Mouse (Mus musculus): ENCODE measurements around the gene Schip1.

Schip1 gene

DNA sequence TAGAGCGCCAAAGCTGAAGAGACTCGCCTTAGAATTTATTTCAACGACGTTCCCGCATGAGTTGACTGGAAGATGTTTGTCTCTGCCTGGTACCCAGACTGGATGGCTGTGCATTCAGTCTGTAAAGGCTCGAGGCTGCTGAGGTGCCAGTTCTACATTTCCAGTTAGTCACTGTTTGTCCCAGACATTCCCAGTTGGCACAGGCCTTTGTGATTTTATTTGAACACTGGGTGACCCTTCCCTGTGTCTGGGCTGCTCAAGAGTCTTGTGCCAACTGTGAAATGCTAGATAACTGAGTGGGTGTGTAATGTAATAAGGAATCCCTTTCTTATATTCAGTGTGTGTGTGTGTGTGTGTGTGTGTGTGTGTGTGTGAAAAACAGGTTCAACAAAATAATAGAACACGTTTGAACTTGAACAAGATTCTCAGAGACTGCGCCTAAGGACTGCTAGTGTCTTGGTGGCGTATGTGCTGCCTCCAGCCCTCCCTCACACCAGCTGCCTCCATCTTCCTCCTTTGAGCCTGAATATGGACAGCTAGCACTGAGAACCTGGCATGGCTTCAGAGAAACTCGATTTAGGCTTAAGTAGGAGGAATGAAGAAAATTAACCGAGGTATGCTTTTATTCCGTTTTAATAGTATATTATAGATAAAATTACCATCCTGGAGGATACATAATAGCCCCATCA is 451.9 kb downstream of the Schip1 start:
- DNase-seq = no peak

GRCm38 (mm10) chr3:68517236-68517635 is 452.6 kb downstream of the Schip1 start:
- no peak for DNase-seq

- DNase-seq = no peak
These were observed 453.4 kb downstream of the Schip1 start for GRCm38 (mm10) chr3:68518041-68518440.

- no peak for DNase-seq
These were observed 454.0 kb downstream of the Schip1 start for GRCm38 (mm10) chr3:68518586-68518985.

- DNase-seq = no peak
These were observed 460.8 kb downstream of the Schip1 start for GRCm38 (mm10) chr3:68525361-68525878.

DNA sequence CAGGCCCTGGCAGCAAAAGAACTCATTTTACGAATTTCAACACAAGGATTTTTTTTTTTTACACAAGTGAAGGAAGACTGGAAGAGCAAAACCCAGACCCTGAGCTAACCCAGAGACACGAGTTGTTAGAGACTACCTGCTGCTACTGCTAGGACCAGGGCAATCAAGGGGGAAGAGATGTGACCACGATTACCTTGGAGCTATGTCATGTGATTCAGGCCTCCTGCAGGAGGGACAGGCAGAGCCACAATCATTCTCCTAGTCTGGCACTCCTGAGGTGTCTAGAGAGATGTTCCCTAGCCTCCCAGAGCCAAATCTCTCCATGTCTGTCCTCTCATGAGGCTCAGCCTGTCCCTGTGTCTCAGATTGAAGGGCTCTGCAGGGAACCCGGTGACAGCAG is 461.8 kb downstream of the Schip1 start:
- no peak for DNase-seq

DNA sequence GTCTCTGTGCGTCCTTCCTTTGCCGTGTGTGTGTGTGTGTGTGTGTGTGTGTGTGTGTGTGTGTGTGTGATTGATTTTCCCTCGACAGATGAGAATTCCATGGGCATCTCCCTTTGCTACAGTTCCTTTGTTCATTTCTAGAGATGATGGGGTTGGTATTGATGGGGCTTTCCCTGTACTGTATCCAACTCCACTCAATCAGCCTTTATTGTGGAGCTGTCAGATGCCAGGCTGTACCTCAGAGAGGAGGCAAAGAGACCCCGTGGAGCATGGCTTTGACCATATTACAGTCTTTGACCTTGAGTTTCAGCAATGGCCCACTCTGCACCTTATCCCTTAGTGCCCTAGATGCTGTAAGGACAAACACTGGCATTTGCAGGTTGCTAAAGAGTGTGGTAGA is 462.6 kb downstream of the Schip1 start:
- no peak for DNase-seq

DNA sequence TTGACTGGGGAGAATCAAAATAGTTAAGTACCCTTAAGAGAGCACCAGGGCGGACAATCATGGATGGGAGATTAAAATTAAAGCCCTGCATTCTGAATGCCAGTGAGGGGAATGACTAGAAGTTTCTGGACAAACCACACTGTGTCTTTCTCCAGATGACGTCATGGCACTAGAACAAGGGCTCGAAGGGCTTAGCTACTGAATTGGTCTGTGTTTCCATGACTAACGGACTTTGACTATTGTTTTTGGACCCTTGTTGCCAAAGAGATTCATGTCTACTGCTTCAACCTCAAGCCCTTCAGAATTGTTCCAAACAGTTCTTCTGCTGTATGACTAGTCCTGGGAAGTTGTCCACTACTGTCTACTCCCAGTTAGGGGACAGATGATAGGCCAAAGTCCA is 467.3 kb downstream of the Schip1 start:
- no peak for DNase-seq

DNA sequence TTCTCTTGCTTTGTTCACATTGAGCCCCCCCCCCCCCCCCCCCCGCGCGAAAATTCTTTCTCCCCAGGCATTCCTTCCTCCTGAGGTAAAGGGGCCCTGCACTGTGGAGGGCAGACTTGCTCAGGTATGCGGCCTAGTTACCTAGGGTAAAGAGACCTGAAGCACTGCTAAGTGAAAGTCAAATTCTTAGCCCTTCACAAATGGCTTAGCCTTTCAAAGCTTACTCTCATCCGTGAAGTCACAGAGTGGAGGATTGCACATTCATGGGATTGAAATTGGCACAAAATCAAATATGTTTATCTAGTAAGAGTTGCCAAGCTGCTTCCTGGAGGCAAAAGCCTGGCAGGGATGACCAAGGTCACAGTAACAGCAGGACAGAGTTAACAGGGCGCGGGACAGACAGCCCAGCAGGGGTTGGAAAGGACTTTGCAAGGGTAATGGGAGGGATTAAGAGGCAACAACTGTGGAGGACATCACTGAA is 470.0 kb downstream of the Schip1 start:
- no peak for DNase-seq

DNA sequence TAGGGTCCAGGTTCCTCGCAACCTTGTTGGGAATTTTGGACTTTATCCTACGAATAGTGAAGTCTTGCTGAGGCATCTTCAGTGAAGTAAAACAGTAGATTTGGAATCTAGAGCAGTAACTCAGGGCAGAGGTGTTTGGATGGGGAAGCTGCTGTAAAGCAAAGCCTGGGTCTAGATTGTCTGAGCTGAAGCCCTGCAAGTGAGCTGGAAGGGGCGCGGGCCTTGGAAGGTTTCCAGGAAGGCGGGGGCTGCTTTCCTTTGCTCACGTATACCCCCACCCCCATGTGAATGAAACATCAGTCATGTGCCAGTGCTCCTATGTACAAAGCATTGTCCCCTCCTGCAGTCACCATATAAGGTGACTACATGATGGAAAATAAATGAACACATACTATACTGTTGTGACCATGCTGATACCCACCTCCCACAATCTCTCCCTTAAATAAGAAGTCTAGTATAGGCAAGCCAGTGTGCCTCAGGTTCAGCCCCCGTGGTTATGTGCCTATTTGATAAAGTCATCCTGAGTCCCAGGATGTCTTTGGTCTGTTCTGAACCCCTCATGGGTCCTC is 470.6 kb downstream of the Schip1 start:
- DNase-seq = no peak

DNA sequence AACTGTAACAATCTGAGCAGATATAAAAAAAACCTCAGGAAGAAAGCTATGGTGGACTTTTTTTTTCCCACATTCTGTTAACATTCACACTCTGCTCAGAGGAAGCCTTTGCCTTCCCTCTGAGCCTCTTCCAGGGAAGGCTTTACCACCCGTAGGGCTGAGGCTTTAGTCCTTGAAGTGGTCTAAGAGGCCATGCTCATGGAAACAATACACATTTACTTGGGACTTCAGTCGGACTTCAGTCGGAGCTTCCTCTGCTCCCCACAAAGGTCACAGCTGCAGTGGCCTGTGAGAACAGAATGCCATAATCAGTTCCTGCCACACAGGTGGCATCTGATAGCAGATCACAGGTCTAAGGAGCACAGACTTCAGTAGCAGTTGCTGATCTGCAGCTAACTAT is 471.5 kb downstream of the Schip1 start:
- no peak for DNase-seq

DNA sequence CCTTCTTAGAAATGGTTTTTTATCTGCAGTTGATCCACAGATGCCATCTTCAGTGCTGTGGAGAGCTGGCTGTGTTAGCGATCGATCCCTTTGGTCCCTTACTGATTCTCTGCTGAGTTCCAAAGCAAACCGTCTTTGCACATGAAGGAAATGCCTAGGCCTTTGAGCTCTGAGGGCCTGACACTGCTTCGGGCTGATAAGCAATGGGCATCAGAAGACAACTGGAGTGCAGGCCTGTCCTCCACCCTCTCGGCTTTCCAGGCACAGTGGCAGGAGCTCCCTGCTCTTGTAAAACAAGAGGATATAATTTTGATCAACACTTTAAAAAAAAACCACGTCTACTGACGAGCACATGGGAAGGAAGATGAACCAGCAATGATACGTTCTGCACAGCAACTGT is 477.1 kb downstream of the Schip1 start:
- DNase-seq = no peak

- peak; percentile 16 for DNase-seq
These were observed 478.4 kb downstream of the Schip1 start for GRCm38 (mm10) chr3:68542944-68543501.

- DNase-seq = no peak
These were observed 480.2 kb downstream of the Schip1 start for GRCm38 (mm10) chr3:68544811-68545210.

- no peak for DNase-seq
These were observed 481.3 kb downstream of the Schip1 start for GRCm38 (mm10) chr3:68545898-68546297.

GRCm38 (mm10) chr3:68555087-68555662 is 490.6 kb downstream of the Schip1 start:
- DNase-seq = no peak

- no peak for DNase-seq
These were observed 492.3 kb downstream of the Schip1 start for GRCm38 (mm10) chr3:68556891-68557290.

GRCm38 (mm10) chr3:68558744-68559143 is 494.1 kb downstream of the Schip1 start:
- no peak for DNase-seq

DNA sequence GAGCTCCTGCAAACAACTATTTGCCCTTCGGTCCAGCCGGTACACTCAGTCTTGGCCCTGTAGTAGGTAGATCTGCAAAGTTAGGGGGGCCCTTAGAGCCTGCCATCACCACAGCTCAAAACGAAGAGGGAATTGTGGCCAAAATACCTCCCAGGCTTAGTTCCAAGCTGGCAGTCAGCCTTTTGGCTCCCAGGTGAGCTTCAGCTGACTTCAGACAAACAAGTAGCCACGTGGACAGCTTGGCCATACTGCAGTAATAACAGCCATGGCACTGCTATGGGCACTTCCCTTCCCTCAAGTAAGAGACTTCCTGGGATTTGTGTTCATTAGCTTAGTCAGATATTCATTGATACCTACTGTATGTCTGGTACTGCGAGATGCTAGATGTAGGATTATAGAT is 495.5 kb downstream of the Schip1 start:
- no peak for DNase-seq

DNA sequence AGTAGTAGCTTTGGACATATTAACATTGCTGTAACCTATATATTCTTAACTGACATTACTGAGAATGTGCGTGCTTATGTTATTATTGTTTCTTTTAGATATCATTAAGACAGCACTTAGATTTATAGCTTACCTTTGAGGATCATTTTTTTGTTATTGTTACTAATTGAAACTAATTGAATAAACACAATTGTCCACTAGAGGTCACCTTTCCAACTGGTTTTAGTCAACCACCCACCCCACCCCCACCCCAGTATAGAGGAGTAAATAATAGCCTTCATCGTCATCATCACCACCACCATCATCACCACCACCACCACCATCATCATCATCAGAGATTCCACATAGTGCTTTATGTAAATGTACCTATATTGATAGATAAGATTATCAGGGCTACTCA is 498.2 kb downstream of the Schip1 start:
- no peak for DNase-seq

DNA sequence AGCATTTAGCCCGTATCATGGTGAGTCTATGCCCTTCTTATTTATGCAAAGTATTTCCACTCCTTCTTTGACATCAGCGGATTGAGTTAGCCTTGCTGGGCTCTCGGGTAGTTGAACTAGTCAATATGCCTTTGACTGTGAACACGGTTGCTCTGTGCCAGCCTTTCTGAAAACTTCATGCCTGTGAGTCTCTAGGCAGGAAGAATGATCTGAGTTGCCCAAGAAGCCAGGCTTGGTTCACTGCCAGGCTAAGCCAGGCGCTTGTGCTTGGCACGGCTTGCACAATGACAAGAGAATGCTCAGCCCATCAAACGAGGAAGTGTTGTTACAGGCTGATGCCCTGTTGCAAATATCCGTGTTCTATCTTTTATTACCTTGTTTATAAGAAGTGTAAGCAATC is 499.3 kb downstream of the Schip1 start:
- DNase-seq = no peak

DNA sequence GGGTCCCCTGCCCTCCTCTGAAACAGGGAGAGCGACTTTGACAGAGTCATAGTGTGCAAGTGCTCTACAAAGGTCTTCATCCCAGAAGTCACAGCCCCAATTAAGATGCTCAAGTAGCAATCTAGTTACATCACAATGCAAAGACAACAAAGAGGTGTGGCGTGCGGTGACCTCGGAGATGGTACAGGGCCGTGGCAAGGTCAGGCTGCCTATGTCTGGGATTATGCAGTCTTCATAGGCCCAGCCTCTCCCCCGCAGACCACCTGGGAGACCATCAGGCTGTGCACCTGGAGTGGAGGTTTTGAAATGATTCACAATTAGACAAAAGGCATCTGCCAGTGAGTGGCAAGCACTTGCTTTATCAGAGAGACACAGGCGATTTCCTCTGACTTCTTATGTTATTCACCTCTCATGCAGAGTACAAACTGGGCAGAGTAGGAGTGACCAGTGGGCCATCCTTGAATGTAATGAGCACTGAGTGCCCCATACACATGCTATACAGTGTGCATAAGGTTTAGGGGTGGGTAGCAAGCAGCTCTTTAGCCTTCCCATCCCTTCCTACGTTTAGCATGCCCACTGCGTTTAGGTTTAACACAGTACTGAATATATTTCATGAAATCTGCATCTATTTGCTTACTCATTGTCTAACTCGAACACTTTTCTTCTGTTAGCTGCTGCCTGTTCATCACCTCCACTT is 500.5 kb downstream of the Schip1 start:
- no peak for DNase-seq

- no peak for DNase-seq
These were observed 501.1 kb downstream of the Schip1 start for GRCm38 (mm10) chr3:68565675-68566055.
